Mouse (Mus musculus): ENCODE measurements around the gene Lcn5.
"Not testable (repeated sequence)": the region's sequence is repeated elsewhere in the genome, so short reads cannot be mapped to it uniquely, and the experiment has no call there.

The Lcn5 gene

GRCm38 (mm10) chr2:25679559-25679958 is 21.8 kb downstream of the Lcn5 start:
- DNase-seq = no peak

DNA sequence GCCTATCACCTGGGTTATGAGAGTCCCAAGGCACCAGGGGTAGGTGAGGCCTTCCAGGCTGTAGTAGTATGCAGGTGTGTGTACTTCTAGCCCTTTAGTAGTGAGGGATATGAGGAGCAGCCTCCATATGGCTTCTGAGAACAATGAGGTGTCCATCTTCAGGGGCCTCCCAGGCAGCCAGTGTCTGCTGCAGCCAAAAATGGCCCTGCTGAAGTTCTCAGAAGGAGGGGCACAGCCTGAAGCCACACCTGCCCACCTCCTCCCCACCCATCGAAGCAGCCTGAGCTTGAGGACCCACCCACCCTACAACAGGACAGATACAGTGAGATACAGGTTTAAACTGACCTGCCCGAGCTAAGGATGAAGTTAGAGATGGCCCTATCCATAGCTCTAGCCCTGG is 24.7 kb downstream of the Lcn5 start, which contains the start of gene Lcn10:
TSS of gene Lcn10 (plus strand) at position 301 of the 400 bp plus-strand sequence.
- DNase-seq = no peak

- DNase-seq = no peak
Observed at GRCm38 (mm10) chr2:25686941-25687340, 29.2 kb downstream of the Lcn5 start.

GRCm38 (mm10) chr2:25694605-25695004 is 36.9 kb downstream of the Lcn5 start:
- peak; percentile 33 for DNase-seq

GRCm38 (mm10) chr2:25696951-25697350 is 39.2 kb downstream of the Lcn5 start:
- no peak for DNase-seq

- DNase-seq = no peak
Observed at GRCm38 (mm10) chr2:25698696-25699095, 40.9 kb downstream of the Lcn5 start.

DNA sequence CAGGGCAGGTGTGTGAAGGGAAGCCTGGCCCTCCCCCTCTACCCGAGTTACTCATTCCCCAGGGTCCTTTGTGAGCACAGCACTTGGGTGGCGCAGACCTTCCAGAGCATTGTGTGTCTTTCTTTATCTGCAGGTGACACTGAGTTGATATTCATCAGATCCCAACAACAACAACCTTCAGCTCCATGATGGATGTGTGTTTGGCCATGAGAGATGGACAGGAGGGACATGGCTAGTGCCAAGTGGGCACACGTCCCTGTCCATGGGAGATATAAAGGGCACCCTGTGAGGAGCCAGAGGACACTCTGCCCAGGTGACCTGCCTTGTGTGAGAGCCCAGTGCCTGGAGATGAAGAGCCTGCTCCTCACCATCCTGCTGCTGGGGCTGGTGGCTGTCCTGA is 42.0 kb downstream of the Lcn5 start, which contains the start of gene Obp2a:
TSS of gene Obp2a (plus strand) at position 301 of the 400 bp plus-strand sequence.
- DNase-seq = not testable (repeated sequence)

DNA sequence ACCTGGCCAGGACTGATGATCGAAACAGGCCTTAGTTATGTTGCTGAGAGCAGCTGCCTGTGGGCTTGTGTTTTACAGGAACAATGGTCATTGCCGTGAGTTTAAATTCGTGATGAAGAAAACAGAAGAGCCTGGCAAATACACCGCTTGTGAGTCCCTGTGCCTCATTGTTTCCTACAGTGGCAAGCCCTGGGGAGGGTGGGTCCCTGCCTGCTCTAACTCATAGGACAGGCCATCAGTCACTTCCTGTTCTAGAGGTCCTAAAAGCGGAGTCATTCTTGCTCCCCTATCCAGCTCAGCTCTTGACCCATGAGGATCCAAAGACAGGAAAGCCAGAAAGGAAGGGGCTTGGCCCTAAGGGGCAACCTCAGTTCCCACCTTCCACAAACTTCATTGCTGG is 43.2 kb downstream of the Lcn5 start:
- DNase-seq = no peak

GRCm38 (mm10) chr2:25703706-25704105 is 46.0 kb downstream of the Lcn5 start:
- no peak for DNase-seq

DNA sequence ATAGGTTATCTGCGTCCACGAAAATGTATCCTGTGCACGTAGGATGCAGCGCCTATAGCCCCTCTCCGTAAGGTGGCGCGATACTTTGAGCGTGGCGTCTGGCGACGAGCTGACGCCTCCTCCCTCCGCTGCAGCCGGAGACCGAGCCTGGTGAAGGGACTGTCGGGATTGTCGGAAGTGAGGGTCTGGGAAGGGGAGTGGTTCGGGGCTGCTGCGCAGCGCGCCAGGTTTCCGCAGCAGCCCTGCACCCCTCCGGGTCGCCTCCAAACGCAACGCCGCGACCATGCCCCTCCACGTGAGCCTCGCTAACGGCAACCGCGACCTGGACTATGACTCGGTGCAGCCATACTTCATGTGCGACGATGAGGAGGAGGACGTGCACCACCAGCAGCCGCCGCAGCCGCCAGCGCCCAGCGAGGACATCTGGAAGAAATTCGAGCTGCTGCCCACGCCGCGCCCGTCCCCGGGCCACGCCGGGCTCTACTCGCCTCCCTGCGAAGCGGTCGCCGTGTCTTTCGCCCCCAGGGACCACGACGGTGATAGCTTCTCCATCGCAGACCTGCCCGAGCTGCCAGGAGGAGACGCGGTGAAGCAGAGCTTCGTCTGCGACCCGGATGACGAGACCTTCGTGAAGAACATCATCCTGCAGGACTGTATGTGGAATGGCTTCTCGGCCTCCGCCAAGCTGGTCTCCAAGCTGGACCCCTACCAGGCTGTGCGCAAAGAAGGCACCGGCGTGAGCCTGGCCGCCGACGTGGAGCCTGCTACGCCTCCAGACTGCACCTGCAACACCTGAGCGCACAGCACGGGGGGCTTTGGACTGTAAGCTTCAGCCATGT is 49.1 kb downstream of the Lcn5 start, which contains the start of gene Bmyc:
TSS of gene Bmyc (plus strand) at position 97 of the 839 bp plus-strand sequence.
- peak; percentile 89 for DNase-seq

GRCm38 (mm10) chr2:25708121-25708520 is 50.4 kb downstream of the Lcn5 start:
- peak; percentile 53 for DNase-seq

DNA sequence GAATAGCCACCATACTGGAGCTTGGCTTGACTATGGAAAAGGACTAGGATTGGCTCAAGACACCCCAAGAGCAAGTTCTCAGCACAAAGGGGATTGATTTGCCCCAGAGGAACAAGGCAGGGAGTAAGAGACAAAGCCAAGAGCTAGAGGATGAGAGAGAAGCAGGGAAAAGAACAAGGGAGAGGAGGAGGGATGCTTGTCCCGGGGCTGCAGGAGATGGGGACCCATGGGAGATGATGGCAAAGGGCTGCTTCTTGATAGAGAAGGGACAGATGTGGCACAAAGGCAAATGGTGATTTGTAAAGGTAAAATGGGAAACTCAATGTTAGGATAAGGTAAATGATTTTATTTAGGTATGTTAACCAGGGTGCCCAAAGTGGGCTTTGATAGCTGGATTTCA is 51.3 kb downstream of the Lcn5 start:
- DNase-seq = not testable (repeated sequence)

GRCm38 (mm10) chr2:25709791-25710190 is 52.0 kb downstream of the Lcn5 start:
- DNase-seq = not testable (repeated sequence)

All from cerebellum, adult 9-11 months (tissue).